Mouse (Mus musculus) heart, postnatal 0 days (tissue): ENCODE data around the gene Scrn1.

Experiments
- CTCF ChIP-seq: IDR thresholded peaks from 2 replicates; pipeline ENCODE4 v1.5.1; 2016; ENCODE audit warnings: antibody characterized with exemption, control low read depth, low read depth
- EP300 ChIP-seq: IDR thresholded peaks from 2 replicates; pipeline ENCODE4 v1.6.1; 2016; ENCODE audit warnings: antibody characterized with exemption, low read depth

GRCm38 (mm10) chr6:54597711-54598110 is 31.4 kb upstream of the Scrn1 start:
- TF ChIP-seq CTCF (no peak), EP300 (no peak)
